Mouse (Mus musculus) spleen, postnatal 4 days (tissue): ENCODE data around the gene Prr23a3.

Experiments
- DNase-seq, 2 experiments: peaks; one replicate each; pipeline ENCODE4 v3.0.0; 2022; ENCODE audit warnings: low spot score in 2 of 2

Gene Prr23a3

DNA sequence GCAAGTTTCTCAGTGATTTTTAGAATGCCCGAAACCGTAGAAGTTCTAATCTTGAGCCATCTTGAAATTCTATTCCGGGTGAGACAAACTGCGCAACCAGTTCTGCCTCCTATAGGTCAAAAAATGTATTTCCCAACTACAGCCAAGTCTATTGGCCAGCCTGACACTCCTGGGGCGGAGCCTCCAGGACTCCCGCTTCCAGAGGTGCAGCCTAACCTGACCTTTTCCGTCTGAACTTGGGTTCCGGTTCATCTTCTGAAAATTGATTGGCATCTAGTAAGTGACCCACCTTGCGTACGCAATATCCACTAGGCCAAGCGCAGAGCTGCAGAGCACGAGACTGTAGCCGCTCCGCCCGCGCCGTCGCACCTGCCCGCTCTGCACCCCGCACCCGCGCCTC is at the start of gene Prr23a3:
TSS of gene Prr23a3 (plus strand) at position 197 of the 400 bp plus-strand sequence.
- no peak for DNase-seq

DNA sequence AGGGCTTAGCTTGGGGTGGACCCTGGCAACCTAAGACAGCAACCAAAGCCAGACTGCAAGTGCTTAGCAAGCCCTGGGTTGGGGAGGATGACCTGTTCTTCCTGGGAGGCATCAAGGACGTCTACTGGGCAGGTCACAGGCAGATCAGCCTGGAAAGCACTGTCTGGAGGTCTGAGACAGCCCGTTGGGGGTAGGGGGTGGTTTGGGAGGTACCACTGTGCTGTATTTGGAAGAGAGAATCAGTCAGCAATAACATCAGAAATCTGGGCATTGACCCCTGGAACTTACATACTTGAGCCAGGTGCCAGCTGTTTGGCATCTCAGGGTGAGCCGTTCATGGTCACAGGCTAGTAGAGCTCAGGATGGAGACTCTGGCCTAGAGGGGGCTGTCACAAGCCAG is 48.5 kb upstream of the Prr23a3 start:
- no peak for DNase-seq

DNA sequence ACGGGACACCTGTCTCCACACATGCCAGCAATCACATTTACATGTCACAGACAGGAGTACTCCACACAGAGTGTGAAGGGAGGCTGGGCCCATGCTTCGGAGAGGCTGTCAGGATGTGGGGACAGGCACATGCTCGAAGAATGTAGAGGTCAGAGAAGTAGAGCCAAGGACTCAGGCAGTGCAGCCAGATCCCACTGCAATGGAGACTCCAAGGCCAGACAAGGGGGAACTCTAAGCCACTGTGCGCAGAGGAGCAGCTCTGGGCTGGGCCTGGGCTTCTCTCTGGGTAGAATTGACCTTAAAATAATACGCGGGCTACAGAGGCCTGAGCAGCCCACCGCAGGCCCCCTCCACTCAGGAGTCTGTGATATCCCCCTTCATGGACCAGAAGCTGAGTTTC is 47.0 kb upstream of the Prr23a3 start:
- DNase-seq, result no peak

DNA sequence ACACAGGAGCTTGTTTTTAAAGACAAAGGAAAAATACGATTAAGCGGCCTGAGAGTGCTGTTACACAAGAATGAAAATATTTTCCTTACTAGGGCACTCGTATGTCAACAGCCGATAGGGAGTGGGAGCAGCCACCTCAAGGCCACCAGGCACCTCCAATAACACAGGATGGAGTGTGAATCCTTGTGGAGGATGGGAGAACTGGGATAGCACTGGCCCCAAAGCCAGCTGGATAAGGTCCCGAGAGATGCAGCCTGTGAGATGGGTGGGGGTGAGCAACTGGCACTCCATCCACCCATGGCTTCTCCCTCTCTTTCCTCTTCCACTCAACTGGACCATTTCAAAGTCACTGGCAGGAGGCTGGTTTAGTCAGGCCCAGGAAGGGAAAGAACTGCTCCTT is 45.6 kb upstream of the Prr23a3 start:
- DNase-seq, result no peak

DNA sequence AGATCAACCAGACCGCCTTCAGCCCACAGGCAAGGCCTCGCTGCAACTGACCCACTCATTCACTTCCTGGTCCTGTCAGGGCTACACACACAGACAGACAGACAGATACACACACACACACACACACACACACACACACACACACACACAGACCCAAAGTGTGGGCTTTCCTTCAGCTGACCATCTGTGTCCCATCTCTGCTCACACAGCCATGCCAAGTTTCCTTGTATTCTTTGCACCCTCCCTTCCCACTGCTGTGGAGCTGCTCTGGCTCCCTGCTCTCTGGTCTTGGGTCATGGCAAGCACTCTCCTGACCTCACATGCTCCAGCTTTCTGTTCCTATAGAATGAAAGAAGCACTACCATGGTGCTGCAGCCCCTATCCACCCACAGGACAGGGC is 45.1 kb upstream of the Prr23a3 start:
- no peak for DNase-seq

DNA sequence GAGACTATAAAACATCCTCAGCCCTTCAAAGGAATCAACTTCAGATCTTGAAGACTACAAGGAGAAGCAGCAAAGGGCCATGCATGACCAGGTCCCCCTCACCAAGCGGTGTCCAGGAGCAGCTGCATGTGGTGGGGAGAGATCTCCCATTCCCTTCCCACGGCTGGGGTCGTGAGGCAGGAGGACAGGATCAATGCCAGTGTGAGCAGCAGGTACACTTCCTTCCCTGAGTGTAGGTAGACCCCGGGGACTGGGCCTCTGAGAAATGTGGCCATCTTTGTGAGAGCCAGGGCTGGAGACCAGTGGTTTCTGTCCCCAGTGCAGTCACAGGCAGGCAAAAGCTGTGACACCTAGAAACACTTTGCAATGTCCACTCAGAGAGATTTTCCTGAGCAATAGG is 44.1 kb upstream of the Prr23a3 start:
- peak in 1 of 2 experiments; percentile 53 for DNase-seq

DNA sequence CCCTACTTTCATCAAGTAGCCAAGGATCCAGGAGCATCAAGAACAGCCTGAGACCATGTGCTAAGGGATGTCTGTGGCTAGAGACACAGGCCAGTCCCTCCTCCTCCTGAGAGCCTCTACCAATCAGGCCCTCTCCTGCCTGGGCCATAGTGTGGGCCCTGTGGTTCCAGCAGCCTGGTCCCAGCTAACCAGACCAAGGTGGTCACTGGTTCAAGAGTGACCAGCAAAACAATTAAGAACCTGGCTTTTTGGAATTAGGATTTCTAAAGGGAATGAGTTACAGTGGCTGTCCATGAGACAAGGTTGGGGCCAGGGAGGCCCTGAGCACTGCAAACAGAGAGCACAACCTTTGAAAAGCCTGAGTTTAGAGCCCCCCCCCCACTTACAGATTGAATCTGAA is 43.5 kb upstream of the Prr23a3 start:
- DNase-seq, result peak in 1 of 2 experiments; percentile 39

DNA sequence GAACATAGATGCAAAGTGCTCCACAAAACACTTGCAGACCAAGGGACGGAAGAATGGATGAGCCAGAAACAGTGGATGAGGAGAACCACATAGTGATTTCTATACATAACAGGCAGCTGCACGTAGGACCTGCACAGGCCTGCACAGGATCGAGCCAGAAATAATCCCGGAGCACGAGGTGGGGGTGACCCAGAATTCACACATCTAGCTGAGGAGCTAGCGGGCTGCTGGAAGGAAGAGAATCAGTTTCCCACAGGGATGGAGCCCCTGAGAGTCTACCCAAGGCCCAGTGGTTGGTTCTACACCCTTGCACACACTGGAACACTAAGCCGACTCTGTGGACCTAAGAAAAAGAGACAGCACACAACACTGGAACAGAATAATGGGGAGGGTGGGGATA is 40.8 kb upstream of the Prr23a3 start:
- DNase-seq, result peak in 1 of 2 experiments; percentile 52

DNA sequence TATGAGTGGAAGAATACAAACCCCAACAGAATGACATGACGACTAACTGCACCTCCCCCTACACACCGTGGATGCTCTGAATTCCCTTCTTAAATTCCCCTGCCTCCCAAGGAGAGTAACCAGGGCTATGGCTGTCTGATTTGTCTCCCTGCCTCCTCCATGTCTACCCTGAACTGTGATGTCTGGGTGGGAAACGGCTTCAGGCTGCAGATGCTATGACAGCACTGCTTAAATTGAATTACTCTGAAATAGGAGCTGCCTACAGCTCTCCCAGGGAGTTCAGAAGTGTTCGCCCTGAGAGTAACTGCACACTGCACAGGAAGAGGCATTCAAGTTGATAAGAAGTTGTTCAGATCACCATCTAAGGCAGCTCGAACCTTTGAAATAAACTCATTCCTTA is 35.1 kb upstream of the Prr23a3 start:
- DNase-seq, result peak in 1 of 2 experiments; percentile 39

DNA sequence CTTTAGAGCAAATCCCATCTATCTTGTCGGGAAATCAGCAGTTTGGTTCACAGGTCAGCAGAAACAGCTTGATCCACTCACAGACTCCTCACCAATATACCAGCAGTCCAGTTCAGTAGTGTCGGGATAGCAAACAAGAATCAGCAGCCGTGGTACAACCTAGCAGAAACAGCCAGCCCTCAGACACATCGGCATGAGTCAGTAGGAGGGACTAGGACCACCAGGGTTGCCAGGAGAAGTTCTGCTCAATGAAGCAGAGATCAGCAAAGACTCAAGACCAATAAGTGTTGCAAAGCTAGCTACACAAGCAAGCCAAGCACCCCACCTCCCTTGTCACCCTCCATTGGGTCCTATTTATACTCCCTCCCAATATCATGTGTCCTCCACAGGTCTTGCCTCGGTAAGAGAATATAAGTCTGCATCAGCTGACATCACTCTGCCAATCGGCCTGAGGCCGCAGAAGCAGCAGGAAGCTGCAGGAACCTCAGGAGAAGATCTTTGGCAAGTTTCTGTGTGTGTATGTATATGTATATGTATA is 27.0 kb upstream of the Prr23a3 start:
- peak in 1 of 2 experiments; percentile 35 for DNase-seq

DNA sequence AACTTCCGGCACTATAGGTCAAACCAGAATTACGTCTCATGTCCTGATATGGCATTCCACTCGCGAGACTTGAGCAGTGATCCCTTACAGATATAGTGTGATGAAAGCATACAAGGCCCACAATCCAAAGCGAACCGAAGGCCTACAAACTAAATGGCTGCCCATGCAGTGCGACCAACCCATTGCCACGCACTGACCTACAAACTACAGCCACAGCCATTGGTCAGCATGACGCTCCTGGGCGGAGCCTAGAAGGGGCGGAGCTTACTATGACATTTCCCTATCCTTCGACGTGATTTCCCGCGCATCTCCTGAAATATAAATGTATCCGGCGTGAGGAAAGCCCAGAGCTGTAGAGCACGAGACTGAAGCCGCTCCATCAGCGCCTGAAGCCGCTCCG is 22.4 kb upstream of the Prr23a3 start, which contains the start of gene Prr23a1:
TSS of gene Prr23a1 (plus strand) at position 387 of the 400 bp plus-strand sequence.
- no peak for DNase-seq

DNA sequence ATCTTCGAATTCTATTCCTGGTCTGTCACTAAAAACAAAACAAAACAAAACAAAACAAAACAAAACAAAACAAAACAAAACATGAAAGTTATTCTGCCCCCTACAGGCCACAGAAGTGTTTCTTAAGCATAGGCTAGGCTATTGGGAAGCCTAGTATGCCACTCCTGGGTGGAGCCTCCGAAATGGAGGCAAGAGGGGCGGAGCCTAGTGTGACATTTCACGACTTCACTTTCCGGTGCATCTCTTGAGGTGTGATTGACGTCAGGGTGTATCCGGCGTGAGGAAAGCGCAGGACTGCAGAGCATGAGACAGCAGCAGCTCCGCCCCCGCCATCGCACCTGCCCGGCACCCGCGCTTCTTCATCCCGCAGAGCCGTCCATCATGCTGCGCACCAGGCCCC is 8.4 kb upstream of the Prr23a3 start, which contains the start of gene Prr23a2:
TSS of gene Prr23a2 (plus strand) at position 285 of the 400 bp plus-strand sequence.
- no peak for DNase-seq

DNA sequence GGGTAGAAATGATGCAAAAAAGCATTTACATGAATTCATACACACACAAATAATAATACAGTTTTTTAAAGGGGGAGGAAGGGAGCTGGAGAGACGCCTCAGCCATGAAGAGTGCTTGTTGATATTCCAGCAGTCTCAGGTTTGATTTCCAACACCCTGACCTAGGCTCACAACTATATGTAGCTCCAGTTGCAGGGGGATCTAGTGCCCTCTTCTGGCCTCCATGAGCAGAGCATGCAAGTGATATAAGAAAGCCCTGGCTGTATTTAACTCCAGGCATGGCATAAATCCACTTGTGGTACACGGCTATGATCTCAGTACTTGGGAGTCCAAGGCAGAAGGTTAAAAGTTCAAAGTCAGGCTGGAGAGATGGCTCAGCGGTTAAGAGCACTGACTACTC is 1.1 kb upstream of the Prr23a3 start:
- no peak for DNase-seq

DNA sequence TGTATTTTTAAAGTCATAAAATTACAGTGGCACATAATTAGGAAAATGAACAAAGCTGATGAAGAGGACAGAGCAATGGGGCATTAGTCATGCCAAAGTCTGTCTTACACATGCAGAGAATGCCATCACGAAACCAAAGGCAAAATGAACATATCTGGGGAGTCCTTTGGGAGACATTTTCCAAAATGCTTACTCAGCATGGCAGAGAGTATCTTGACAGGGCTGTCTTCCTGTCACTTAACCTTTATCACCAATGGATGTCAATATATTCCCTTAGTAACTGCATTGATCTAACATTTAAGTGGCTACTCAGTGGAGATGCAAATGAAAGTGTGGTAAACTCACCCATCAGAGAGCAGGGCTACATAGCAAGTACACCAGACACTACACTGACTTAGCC is 36.9 kb downstream of the Prr23a3 start:
- DNase-seq, result no peak

DNA sequence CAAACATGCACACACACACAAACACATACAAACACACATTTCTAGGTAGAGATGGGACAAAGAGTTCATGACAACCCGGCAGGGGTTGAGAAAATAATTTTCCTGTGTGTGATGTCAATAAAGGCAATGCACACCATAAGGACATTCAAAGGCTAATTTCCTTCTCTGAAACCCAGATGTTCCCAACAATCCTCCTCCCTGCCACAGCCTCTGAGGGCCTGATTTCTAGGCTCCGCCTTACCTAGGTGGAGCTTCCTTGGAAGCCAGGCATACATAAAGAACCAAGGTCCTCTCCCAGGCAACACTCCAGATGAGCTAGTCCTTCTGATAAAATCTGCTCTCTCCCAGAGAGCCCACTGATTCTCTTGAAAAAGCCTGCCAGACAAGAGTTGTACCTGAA is 38.3 kb downstream of the Prr23a3 start, which contains the start of gene 7420426K07Rik:
TSS of gene 7420426K07Rik (plus strand) at position 301 of the 400 bp plus-strand sequence.
- no peak for DNase-seq
